Mouse (Mus musculus): Measurements from ENCODE around the gene Arl6ip5.

Gene Arl6ip5

DNA sequence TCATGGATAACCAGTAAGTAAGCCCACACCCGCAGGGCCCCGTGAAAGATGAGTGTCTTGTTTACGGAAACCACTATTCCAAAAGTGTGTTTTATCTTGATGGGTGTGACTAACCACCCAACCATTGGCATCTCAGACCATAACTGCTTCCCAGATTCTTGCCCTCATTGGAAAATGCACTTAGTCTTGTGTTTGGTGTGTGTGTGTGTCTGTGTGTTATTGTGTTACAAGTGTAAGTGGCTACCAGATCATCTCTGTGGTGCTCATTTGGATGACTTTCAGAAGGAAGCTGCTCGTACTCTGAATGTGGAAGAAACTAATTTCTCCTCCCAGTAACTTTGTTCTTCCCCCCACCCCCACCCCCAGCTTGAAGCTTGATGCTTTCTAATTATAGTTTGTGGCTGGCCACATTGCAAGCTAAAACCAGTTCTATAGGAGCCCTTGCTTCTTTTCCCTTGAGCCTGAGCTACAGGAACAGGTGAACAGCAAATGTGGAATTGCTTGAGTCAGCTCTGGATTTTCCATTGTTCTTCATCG, 12.5 kb downstream of the Arl6ip5 start:
- in situ Hi-C loops (cut with MboI, MseI) = no loop called here

DNA sequence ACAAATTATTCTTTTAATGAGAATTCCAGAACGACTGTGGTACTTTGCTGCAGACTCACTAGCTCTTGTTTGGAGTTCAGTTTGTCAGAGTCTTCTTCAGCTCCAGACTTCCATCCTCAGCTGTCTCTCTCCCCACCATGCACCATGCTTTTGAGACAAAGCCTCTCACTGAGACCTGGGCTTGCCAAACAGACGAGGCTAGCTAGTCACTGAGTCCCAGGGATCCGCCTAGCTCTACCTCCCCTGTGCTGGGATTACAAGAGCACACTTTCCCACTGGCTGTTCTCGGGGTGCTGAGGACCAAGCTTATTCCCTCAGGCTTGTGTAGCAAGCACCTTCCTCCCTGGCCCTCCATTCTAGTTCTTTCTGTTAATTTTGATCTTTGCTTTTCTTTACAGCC, 13.1 kb downstream of the Arl6ip5 start:
- in situ Hi-C loops (cut with MboI, MseI) = no loop called here

- in situ Hi-C loops (cut with MboI, MseI) = no loop called here
Observed at GRCm38 (mm10) chr6:97224505-97224904, 14.0 kb downstream of the Arl6ip5 start.

- in situ Hi-C loops (cut with MboI, MseI) = no loop called here
Observed at GRCm38 (mm10) chr6:97226083-97226491, 15.6 kb downstream of the Arl6ip5 start.

DNA sequence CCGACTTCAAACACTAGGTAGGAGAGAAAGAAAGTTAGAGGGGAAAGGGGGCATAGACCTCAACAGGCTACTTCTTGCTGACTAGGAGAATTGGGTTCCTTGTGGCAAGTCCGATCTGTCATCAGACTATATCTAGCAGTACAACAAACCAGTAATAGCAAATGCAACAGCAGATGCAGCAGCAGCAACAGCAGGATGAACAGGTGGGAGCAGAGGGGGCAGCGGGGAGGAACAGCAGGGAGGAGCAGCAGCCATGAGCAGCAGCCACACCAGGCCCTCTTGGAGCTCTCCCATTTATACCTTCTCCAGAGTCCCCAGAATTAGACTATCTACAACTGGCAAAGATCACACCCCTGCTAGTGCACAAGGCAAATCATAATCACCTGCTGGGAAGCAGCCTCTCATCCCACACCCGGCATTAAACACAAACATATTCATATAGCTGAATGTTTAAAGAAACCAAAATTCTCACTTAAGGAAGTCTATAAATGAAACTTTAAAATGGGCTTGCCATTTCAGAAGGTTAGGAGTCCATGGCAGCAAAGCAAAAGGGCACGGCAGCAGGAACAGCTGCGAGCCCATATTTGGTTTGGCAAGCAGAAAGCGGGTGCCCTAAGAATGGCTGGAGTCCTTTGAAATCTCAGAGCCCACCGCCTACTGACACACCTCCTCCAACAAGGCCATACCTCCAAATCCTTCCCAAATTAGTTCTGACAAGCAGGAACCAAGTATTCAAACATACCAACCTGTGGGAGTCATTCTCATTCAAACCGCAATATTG, 16.8 kb downstream of the Arl6ip5 start:
- in situ Hi-C loops (cut with MboI, MseI) = no loop called here

- in situ Hi-C loops (cut with MboI, MseI) = loop anchor here (5.0 kb wide), 1 partner anchor 73 kb away; no protein-coding TSS in a partner anchor
Observed at GRCm38 (mm10) chr6:97234911-97235668, 24.6 kb downstream of the Arl6ip5 start.

DNA sequence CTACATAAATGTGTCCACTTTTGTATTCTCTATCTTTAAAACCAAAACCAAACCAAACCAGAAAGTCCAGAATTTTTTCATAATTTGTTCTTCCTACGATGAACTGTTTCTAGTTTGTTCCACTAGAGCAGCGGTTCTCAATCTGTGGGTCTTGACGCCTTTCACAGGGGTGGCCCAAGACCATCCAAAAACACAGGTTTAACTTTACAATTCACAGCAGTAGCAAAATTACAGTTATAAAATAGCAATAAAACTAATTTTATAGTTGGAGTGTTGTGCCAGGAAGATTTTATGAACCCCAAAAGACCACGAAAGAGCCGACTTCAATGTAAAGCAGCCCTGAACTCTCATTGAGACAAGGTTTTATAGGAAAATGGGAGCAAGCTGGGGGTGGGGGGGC, 25.6 kb downstream of the Arl6ip5 start:
- in situ Hi-C loops (cut with MboI, MseI) = loop anchor here (5.0 kb wide), 1 partner anchor 74 kb away; no protein-coding TSS in a partner anchor

DNA sequence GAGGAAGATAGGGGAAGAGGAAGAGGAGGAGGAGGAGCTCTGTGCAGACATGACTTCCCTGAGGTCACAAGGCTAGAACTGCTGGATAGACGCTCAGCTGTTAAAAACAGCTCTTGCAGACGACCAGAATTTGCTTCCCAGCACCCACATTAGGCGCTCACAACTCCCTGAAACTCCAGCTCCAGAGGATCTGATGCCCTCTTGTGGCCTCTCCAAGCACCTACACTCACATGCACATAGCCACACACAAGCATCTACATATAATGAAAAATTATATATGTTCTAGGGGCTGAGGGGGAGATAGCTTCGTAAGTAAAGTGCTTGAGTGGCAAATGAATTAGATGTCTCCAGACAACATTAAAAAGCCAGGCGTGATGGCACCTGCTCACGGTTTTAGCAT, 28.9 kb downstream of the Arl6ip5 start:
- in situ Hi-C loops (cut with MboI, MseI) = loop anchor here (5.0 kb wide), 1 partner anchor 77 kb away; no protein-coding TSS in a partner anchor

- in situ Hi-C loops (cut with MboI, MseI) = no loop called here
Observed at GRCm38 (mm10) chr6:97240092-97240491, 29.6 kb downstream of the Arl6ip5 start.

- in situ Hi-C loops (cut with MboI, MseI) = no loop called here
Observed at GRCm38 (mm10) chr6:97242522-97242921, 32.0 kb downstream of the Arl6ip5 start.

GRCm38 (mm10) chr6:97245200-97245599, 34.7 kb downstream of the Arl6ip5 start:
- in situ Hi-C loops (cut with MboI, MseI) = no loop called here

GRCm38 (mm10) chr6:97250966-97251365, 40.5 kb downstream of the Arl6ip5 start:
- in situ Hi-C loops (cut with MboI, MseI) = no loop called here

DNA sequence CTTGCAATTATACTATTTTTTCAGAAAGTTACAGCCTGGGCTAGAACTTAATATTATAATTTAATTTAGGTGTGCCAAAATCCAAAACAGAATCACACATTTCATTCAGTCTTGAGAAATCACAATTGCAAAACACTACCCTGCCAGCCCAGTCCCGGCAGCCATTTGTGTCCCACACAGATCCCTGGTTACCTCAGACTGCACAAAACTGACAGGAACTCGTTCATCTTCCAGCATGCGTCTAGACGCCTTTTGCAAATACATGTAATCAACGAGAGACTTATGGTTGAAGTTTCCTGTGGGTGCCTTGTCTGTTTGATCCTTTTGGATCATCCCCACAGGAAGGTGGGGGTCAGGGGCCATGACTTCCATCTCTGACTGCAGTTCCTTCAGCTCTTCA, 41.6 kb downstream of the Arl6ip5 start:
- in situ Hi-C loops (cut with MboI, MseI) = no loop called here

GRCm38 (mm10) chr6:97252711-97253221, 42.3 kb downstream of the Arl6ip5 start, which contains the start of gene Lmod3:
Lmod3 (minus strand) TSS chr6:97252759.
- in situ Hi-C loops (cut with MboI, MseI) = no loop called here

DNA sequence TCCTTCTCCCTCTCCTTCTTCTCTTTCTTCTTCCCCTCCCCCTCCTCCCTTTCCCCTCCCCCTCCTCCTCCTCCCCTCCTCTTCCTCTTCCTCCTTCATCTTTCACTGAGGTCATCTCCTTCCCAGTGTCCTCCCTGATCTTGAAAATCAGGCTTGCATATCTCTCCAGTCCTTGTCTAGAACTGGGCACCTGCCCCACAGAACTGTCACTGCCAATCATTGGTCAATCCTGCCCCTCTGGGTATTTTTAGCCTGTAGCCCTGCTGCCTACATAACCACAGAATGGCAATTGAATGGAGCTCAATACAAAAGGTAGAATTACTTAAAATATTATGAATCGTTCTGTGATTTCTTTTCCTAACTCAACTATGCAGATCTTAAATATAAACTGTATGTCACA, 48.0 kb downstream of the Arl6ip5 start:
- in situ Hi-C loops (cut with MboI, MseI) = loop anchor here (5.0 kb wide), 1 partner anchor 249 kb away; no protein-coding TSS in a partner anchor

- in situ Hi-C loops (cut with MboI, MseI) = loop anchor here (5.0 to 10.0 kb wide), 3 partner anchors 247 to 475 kb away; no protein-coding TSS in a partner anchor
Observed at GRCm38 (mm10) chr6:97259926-97260325, 49.4 kb downstream of the Arl6ip5 start.

- in situ Hi-C loops (cut with MboI, MseI) = loop anchor here (10.0 kb wide), 2 partner anchors 273 to 473 kb away; no protein-coding TSS in a partner anchor
Observed at GRCm38 (mm10) chr6:97262229-97262628, 51.7 kb downstream of the Arl6ip5 start.

GRCm38 (mm10) chr6:97263750-97264149, 53.3 kb downstream of the Arl6ip5 start:
- in situ Hi-C loops (cut with MboI, MseI) = loop anchor here (10.0 kb wide), 2 partner anchors 271 to 471 kb away; no protein-coding TSS in a partner anchor

GRCm38 (mm10) chr6:97265240-97265639, 54.8 kb downstream of the Arl6ip5 start:
- in situ Hi-C loops (cut with MboI, MseI) = loop anchor here (5.0 to 10.0 kb wide), 3 partner anchors 152 to 470 kb away; no protein-coding TSS in a partner anchor

GRCm38 (mm10) chr6:97265705-97266104, 55.2 kb downstream of the Arl6ip5 start:
- in situ Hi-C loops (cut with MboI, MseI) = loop anchor here (5.0 to 10.0 kb wide), 3 partner anchors 152 to 469 kb away; no protein-coding TSS in a partner anchor

GRCm38 (mm10) chr6:97266661-97267060, 56.2 kb downstream of the Arl6ip5 start:
- in situ Hi-C loops (cut with MboI, MseI) = loop anchor here (5.0 to 10.0 kb wide), 3 partner anchors 151 to 468 kb away; no protein-coding TSS in a partner anchor

Data from regulatory T cell (primary cell).